Mouse (Mus musculus) spleen, adult 18-20 months (tissue): Measurements from ENCODE around the gene Lor.
A peak's percentile ranks its signal among the peaks of the same experiment; 100 is the strongest.

Source experiments
- DNase-seq, 2 experiments: peaks; one replicate each; pipeline ENCODE4 v3.0.0; 2022; ENCODE audit warnings: mixed read lengths in 2 of 2

The Lor gene

DNA sequence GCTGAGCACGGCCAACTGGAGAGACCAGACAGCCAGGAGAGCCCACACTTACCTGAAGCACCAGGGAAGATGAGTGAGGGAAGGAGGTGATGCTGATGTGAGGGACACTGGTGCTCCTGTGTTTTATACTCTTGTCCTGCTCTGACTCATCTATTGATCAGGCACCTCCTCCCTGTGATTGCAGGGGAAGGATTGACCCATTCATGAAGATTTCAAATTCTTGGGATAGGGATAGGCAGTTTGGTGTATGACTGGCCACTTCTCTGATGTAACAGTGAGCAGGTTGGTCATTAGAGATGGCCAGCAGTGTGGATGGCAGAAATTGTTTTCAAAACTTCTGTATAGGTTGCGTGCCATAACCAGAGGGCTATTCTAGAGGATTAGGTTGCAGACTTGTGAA lies at the start of gene Lor:
TSS of gene Lor (minus strand) at position 101 of the 400 bp plus-strand sequence.
- no peak for DNase-seq

DNA sequence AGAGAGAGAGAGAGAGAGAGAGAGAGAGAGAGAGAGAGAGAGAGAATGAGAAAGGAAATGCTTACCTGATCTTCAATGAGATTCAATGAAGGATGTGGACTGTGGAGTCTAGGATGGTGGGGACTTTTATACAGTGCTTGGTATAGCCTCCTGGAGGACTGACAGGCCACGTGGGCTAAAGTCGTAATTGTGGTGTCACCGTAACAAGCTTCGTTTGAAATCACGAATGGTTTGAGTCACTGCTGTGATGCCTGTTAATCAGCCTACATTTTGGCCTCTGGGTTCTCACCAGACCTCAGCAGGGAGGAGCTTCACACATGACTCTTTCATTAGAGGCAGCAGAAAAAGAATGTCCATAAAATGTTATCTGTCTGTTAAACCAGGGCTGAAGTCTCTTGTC lies 40.9 kb upstream of the Lor start, which contains the start of gene Prr9:
TSS of gene Prr9 (minus strand) at position 101 of the 400 bp plus-strand sequence.
- DNase-seq: no peak

DNA sequence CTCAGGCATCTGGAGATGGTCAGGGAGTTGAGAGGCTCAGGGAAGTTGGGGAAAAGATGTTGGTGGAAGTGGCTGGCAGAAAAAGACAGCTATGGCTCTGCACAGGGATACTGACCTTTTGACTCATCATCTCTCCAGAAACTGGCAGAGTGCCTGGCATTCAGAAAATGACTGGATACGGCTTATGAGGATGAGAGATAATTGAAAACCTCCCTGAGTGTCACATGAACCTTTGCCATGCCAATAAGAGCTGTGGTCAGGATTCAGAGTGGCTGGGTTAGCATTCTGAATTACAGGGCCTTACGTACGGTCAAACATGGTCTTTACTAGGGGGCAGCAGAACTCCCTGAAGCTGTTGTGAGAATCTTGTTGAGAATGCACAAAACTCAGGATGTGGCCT lies 38.0 kb upstream of the Lor start:
- DNase-seq: no peak

DNA sequence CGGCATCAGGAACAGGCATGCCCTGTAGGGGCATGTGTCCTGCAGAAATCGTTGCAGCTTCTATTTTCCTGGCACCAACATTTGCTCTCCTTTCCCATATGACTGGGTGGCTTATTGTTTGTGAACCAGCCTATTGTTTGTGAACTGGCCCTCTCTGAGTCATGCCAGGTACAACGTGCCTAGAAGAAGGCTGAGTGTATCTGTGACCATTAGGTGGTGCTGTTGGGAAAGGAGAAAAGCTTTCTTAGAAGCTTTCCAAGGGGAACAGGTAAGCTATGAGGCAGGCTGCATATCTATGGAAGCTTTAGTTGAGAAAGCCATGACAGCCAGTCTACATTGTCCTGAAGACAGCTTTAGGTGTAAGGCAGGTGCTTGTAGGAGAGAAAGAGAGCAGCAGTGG lies 35.0 kb upstream of the Lor start:
- no peak for DNase-seq

DNA sequence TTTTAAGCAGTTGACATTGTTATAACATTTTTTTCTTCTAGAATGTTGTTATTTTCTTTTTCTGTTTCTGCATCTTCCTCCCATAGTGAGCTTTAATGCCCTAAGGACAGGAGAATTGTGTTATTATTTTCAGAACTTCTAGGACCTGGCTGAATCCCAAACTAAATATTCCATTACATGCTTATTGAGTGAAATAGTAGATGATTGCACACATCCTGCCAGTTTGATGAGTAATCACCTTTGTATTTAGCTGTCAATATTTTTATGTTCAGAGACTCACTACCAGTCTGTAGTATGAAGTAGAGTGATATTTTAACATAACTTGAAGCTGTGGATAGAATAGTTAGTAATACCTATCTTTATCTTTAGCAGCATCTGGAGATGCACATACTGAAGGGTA lies 28.6 kb upstream of the Lor start:
- DNase-seq: no peak

DNA sequence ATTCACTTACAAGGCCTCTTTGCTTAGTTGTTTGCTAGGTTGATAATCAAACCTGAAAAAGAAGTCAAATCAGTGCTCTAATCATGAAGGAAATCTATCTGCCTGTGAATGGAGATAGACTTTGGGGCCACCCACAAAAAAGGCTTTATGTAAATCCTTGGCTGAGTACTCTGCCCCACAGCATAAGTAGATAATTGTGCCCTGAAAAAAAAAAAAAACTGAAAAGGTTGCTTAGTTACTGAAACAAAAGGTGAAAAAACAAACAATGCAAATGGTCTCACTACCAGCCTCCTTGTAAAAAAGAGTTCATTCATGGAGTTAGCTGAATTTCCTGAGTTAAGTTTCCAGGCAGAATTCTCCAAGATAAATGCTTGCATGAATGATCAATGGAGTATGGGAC lies 27.8 kb upstream of the Lor start:
- DNase-seq: no peak

DNA sequence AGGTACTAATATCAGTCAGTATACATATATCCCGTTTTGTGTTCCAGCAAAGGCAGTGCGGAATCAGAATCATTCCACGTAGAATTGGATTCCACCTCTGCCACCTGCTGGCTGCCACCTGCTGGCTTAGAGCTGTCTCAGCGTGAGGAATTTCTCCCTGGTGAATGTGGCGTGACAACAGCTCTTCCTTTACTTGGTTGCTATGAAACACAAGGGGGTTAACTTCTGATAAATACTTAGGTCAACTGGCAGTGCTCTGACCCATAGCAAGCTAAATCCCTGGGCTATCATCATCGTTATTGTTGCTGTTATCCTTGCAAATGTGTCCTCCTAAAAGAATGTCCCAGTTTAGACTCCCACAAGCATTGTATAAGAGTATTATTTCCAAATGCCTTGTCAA lies 23.6 kb upstream of the Lor start:
- no peak for DNase-seq

DNA sequence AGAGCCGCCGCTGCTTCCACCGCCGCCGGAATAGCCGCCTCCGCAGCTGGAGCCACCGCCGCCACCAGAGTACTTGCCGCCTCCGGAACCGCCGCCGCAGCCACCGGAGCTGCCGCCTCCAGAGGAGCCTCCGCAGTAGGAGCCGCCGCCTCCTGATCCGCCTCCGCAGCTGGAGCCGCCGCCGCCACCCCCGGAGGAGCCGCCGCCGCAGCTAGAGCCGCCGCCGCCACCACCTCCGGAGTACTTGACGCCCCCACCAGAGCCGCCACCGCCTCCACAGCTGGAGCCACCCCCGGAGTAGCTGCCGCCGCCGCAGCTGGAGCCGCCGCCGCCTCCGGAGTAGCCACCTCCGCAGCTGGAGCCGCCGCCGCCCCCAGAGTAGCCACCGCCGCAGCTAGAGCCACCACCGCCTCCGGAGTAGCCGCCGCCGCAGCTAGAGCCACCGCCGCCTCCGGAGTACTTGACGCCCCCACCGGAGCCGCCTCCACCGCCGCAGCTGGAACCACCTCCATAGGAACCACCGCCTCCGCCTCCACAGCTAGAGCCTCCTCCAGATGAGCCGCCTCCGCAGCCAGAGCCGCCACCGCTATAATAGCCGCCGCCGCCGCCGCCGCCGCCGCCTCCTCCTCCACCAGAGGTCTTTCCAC lies 1.5 kb downstream of the Lor start:
- DNase-seq: peak; percentile 5 to 15

DNA sequence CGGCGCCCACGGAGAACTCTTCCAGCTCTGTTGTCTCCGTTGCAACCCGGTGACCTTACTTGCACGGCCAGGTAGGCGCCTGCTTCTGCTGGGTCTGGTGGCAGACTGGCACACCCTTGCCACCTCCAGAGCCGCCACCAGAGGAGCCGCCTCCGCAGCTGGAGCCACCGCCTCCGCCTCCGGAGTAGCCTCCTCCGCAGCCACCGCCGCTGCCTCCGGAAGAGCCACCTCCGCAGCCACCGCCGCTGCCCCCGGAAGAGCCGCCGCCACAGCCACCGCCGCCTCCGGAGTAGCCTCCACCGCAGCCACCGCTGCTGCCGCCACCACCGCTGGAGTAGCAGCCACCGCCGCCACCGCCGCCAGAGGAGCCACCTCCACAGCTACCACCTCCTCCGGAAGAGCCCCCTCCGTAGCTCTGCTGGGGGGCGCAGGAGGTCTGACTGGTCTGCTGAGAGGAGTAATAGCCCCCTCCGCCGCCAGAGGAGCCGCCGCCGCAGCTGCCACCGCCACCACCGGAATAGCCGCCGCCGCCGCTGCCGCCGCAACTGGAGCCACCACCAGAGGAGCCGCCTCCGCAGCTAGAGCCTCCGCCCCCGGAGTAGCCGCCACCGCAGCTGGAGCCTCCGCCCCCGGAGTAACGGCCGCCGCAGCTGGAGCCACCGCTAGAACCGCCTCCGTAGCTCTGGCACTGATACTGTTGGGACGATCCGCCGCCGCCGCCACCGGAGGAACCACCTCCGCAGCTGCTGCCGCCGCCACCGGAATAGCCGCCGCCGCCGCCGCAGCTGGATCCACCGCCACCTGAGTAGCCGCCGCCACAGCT lies 2.3 kb downstream of the Lor start:
- DNase-seq: peak; percentile 10 to 24

DNA sequence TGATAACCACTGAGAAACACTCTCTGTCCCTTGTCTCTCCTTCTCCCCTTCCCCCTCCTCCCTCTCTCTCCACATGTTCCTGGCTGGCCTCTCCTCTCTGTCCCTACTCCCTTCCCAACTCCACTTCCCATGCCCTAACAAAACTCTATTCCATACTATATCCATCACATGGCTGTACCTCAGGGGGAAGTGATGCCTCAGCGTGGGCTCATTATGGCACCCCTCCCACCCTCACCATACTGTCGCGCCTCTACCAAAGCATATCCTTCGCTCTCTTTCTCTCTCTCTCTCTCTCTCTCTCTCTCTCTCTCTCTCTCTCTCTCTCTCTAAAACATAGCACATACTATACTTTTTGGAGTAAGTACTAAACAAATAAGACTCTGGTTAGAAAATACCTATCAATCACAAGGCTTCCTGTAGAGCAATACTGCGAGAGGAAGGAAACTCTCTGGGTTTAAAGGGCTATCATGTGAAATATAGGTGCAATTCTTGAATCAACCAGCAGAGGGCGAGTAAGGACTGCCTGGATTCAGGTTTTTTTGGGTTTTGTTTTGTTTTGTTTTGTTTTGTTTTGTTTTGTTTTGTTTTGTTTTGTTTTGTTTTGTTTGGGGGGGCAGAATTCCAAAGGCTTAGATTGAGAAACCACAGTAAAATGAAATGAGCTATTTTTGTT lies 32.4 kb downstream of the Lor start:
- DNase-seq: no peak

DNA sequence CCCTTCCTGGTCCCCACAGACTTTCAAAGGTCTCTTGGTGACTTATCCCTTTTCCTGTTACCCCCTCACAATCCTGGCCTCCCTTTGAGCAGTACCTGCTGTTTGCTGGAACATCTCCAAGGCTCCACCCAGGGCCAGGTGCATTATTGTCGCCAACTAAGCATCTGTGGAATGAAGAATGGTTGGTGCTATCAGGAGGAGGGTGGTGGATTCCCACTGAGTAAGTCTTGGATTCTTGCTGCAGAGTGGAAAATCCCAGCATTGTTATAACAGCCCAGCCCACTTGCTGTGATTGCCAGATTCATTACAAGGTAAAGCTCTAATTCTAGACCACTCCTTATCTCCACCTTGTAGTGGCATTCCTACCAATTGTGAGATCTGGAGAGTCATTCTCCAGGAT lies 49.0 kb downstream of the Lor start:
- DNase-seq: no peak

DNA sequence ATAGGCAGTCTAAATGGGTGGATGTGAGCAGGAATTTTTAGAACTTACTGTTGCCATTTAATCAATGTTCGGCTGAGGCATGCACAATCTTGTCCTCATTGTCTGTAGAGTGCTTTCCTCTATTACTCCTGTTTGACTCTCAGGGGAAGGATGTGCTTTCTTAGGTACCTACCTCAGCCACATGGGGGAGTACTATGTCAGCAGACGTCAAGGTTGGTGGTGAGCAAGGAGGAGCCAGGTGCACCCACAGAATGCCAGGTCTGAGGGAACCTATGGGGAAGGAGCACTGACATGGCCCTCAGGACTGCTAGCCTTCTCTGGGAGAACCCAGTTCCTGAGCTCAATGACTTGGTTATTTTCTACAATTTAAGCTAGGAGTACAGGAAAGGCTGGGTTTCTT lies 49.7 kb downstream of the Lor start:
- no peak for DNase-seq
